Mouse (Mus musculus) granulocyte monocyte progenitor cell, adult 5-6 weeks (primary cell): Measurements from ENCODE around the gene Zranb1. TPM values are rescaled to one million over a fixed set of nuclear protein-coding genes. Genes with fewer than 3 reads are reported as not detected.
A peak's percentile ranks its signal among the peaks of the same experiment; 100 is the strongest.

Experiments
- ATAC-seq: replicated peaks from 2 replicates; pipeline ENCODE4 v1.8.0; 2016; ENCODE audit warnings: mild to moderate bottlenecking, moderate TSS enrichment, inconsistent platforms; ENCODE audit not compliant: poor library complexity, severe bottlenecking
- total RNA-seq, 2 experiments: library from RNA; stranded (forward) in 1 of 2; stranded (reverse) in 1 of 2; fragments of 200-712, 200-1000 nt in 1 of 2; fragments of >200 nt in 1 of 2; fragmentation: Nextera tagmentation in 1 of 2; gene quantifications; 2 replicates each; pipeline ENCODE4 v1.2.3; 2014 to 2017

Gene Zranb1
- total RNA-seq, 2 experiments from 2014 or later, result 21.6 to 46.8 TPM

- no peak for ATAC-seq
Observed at GRCm38 (mm10) chr7:133027930-133028329, 97.0 kb downstream of the Zranb1 start.

- ATAC-seq, result no peak
Observed at GRCm38 (mm10) chr7:133029004-133029403, 98.1 kb downstream of the Zranb1 start.

GRCm38 (mm10) chr7:133029496-133030047, 98.6 kb downstream of the Zranb1 start:
- ATAC-seq, result no peak

GRCm38 (mm10) chr7:133032589-133033203, 101.8 kb downstream of the Zranb1 start:
- ATAC-seq, result peak; percentile 87

GRCm38 (mm10) chr7:133035901-133036300, 105.0 kb downstream of the Zranb1 start:
- ATAC-seq, result no peak

Other genes starting within 250 kb of the Zranb1 start
- gene Fam53b, start 117.3 kb upstream of the Zranb1 start, total RNA-seq (2014; fragmentation: Nextera tagmentation), result 20.1 and 27.7 TPM in 2 replicates
- 11.1 and 12.5 TPM in 2 replicates for gene Fam53b, start 117.3 kb upstream of the Zranb1 start, total RNA-seq (2017)
- gene Eef1akmt2, start 78.5 kb upstream of the Zranb1 start, total RNA-seq (2014; fragmentation: Nextera tagmentation), result 22.1 and 26.8 TPM in 2 replicates
- gene Eef1akmt2, start 78.5 kb upstream of the Zranb1 start, total RNA-seq (2017), result 51.4 and 61.2 TPM in 2 replicates
- gene Abraxas2, start 71.9 kb upstream of the Zranb1 start, total RNA-seq (2014; fragmentation: Nextera tagmentation), result 43.0 and 44.0 TPM in 2 replicates
- gene Abraxas2, start 71.9 kb upstream of the Zranb1 start, total RNA-seq (2017), result 36.1 and 40.2 TPM in 2 replicates
- gene Fgfr2, start 192.2 kb downstream of the Zranb1 start, total RNA-seq (2014; fragmentation: Nextera tagmentation), result not detected in 2 replicates
- gene Fgfr2, start 192.2 kb downstream of the Zranb1 start, total RNA-seq (2017), result not detected in 2 replicates
- 55.5 and 58.1 TPM in 2 replicates for gene Ctbp2, start 193.2 kb downstream of the Zranb1 start, total RNA-seq (2014; fragmentation: Nextera tagmentation)
- 40.8 and 40.9 TPM in 2 replicates for gene Ctbp2, start 193.2 kb downstream of the Zranb1 start, total RNA-seq (2017)